Mouse (Mus musculus) stomach, postnatal 0 days (tissue): ENCODE data around the gene Rplp0. TPM values are rescaled to one million over a fixed set of nuclear protein-coding genes. Genes with fewer than 3 reads are reported as not detected.

Experiments
- ATAC-seq: fragments of 200-750 bp; cut with Nextera tagmentation; 2 replicates; pipeline ENCODE4 v1.8.0; 2017; ENCODE audit not compliant: low FRiP score, low TSS enrichment
- DNase-seq: peaks from one replicate; pipeline ENCODE4 v3.0.0-alpha.2; 2016; ENCODE audit warnings: low spot score
- H3K27ac ChIP-seq: fragments of 300-500 bp; sonication (generic); replicated peaks from 2 replicates; pipeline ENCODE4 v1.5.1; 2014; ENCODE audit warnings: mild to moderate bottlenecking, control low read depth
- H3K27me3 ChIP-seq: fragments of 300-500 bp; sonication (generic); 2 replicates; pipeline ENCODE4 v1.6.1; 2014; ENCODE audit warnings: low read length; ENCODE audit not compliant: control insufficient read depth, insufficient read depth
- H3K36me3 ChIP-seq: fragments of 300-500 bp; sonication (generic); 2 replicates; pipeline ENCODE4 v1.6.1; 2014; ENCODE audit warnings: low read length, mixed read lengths; ENCODE audit not compliant: control insufficient read depth, insufficient read depth
- H3K4me1 ChIP-seq: fragments of 300-500 bp; sonication (generic); replicated peaks from 2 replicates; pipeline ENCODE4 v1.6.1; 2014; ENCODE audit warnings: antibody characterized with exemption; ENCODE audit not compliant: control insufficient read depth, insufficient read depth
- H3K4me2 ChIP-seq: fragments of 300-500 bp; sonication (generic); replicated peaks from 2 replicates; pipeline ENCODE4 v1.6.1; 2014; ENCODE audit warnings: low read depth, mild to moderate bottlenecking, control low read depth, moderate library complexity
- H3K4me3 ChIP-seq: fragments of 300-500 bp; sonication (generic); 2 replicates; pipeline ENCODE4 v1.5.1; 2014; ENCODE audit warnings: low read depth, low read length, control low read depth
- H3K9ac ChIP-seq: fragments of 300-500 bp; sonication (generic); 2 replicates; pipeline ENCODE4 v1.6.1; 2014; ENCODE audit warnings: mild to moderate bottlenecking, low read length, control low read depth, mixed read lengths
- H3K9me3 ChIP-seq: fragments of 300-500 bp; sonication (generic); 2 replicates; pipeline ENCODE4 v1.6.1; 2016; ENCODE audit warnings: low read length; ENCODE audit not compliant: control insufficient read depth
- CTCF ChIP-seq: IDR thresholded peaks from 2 replicates; pipeline ENCODE4 v1.5.1; 2016; ENCODE audit warnings: antibody characterized with exemption, low read depth, mild to moderate bottlenecking, moderate library complexity
- EP300 ChIP-seq: optimal IDR thresholded peaks from 2 replicates; pipeline ENCODE3; 2016; ENCODE audit warnings: antibody characterized with exemption
- WGBS: fragments of 180-500 bp; shearing (Covaris S2); extraction: QIAGEN DNeasy Blood & Tissue Kit; methylation state at CpG from one replicate; pipeline ENCODE4 v1.1.7; 2014; 5-methylcytosine and 5-hydroxymethylcytosine counted together
- polyA plus RNA-seq: library from polyadenylated mRNA; unstranded; fragments of >200 nt; fragmentation: Nextera tagmentation; extraction: Ambion mirVana; gene quantifications from 2 replicates; pipeline ENCODE4 v1.2.1, GENCODE M21; 2015

Gene Rplp0
- polyA plus RNA-seq, 1 experiment from 2014 or later: 1,335 TPM

- Histone ChIP-seq H3K36me3 (no peaks in the 10 kb centered on the region), H3K4me1 (peaks cover 39% of the 10 kb centered on the region), H3K27ac (peak overlapping the region; percentile 78), H3K4me2 (no peak overlapping the region), H3K9ac (peak overlapping the region; percentile 45; the same call in 1 of the 2 replicates), H3K4me3 (no peak overlapping the region), H3K27me3 (no peaks in the 10 kb centered on the region), H3K9me3 (no peaks in the 10 kb centered on the region)
- 41% methylated on average over 7 of the region's 7 CpGs for whole genome bisulfite sequencing
- ATAC-seq: no peak
- TF ChIP-seq CTCF (no peak), EP300 (no peak)
- DNase-seq: no peak
Observed at GRCm38 (mm10) chr5:115529742-115530446, 29.4 kb upstream of the Rplp0 start.

- no peak for ATAC-seq
Observed at GRCm38 (mm10) chr5:115530447-115530809, 28.8 kb upstream of the Rplp0 start.

GRCm38 (mm10) chr5:115531671-115532270 is 27.5 kb upstream of the Rplp0 start:
- 24% methylated on average over 18 of the region's 18 CpGs for WGBS
- no peaks in the 10 kb centered on the region for H3K27me3 ChIP-seq
- H3K4me3 ChIP-seq: no peak overlapping the region
- ATAC-seq: peak; percentile 80
- no peak; the same call in 1 of the 2 replicates for TF ChIP-seq CTCF
- TF ChIP-seq EP300: no peak
- peak overlapping the region; percentile 27; the same call in 1 of the 2 replicates for H3K4me2 ChIP-seq
- peak overlapping the region; percentile 23 for H3K9ac ChIP-seq
- peak overlapping the region; percentile 81 for H3K27ac ChIP-seq
- H3K4me1 ChIP-seq: peaks cover 42% of the 10 kb centered on the region
- no peaks in the 10 kb centered on the region for H3K9me3 ChIP-seq
- peak; percentile 86 for DNase-seq
- no peaks in the 10 kb centered on the region for H3K36me3 ChIP-seq

More at GRCm38 (mm10) chr5:115530447-115530809, 28.8 kb upstream of the Rplp0 start:
- Histone ChIP-seq H3K4me2 (no peak overlapping the region), H3K36me3 (no peaks in the 10 kb centered on the region), H3K27ac (peak overlapping the region; percentile 78), H3K9ac (no peak overlapping the region), H3K9me3 (no peaks in the 10 kb centered on the region), H3K4me3 (no peak overlapping the region), H3K4me1 (peaks cover 42% of the 10 kb centered on the region), H3K27me3 (no peaks in the 10 kb centered on the region)
- DNase-seq: no peak
- TF ChIP-seq EP300 (no peak), CTCF (no peak)
- 65% methylated on average over 8 of the region's 8 CpGs for WGBS

GRCm38 (mm10) chr5:115534290-115534731 is 25.0 kb upstream of the Rplp0 start:
- Histone ChIP-seq H3K27me3 (no peaks in the 10 kb centered on the region), H3K4me1 (peaks cover 48% of the 10 kb centered on the region), H3K4me2 (0 out of 2 replicates have a peak overlapping the region, but pooled peaks have one; percentile 23), H3K27ac (peak overlapping the region; percentile 70), H3K9me3 (no peaks in the 10 kb centered on the region), H3K9ac (no peak overlapping the region), H3K4me3 (no peak overlapping the region), H3K36me3 (no peaks in the 10 kb centered on the region)
- no peak for DNase-seq
- TF ChIP-seq EP300 (no peak), CTCF (no peak)
- no peak for ATAC-seq
- WGBS: 16% methylated on average over 16 of the region's 16 CpGs

GRCm38 (mm10) chr5:115534856-115535255 is 24.4 kb upstream of the Rplp0 start:
- peak; percentile 18 for ATAC-seq
- Histone ChIP-seq H3K27ac (peak overlapping the region; percentile 70), H3K4me2 (0 out of 2 replicates have a peak overlapping the region, but pooled peaks have one; percentile 23), H3K4me3 (no peak overlapping the region), H3K27me3 (no peaks in the 10 kb centered on the region), H3K9me3 (no peaks in the 10 kb centered on the region), H3K36me3 (no peaks in the 10 kb centered on the region), H3K9ac (0 out of 2 replicates have a peak overlapping the region, but pooled peaks have one; percentile 5), H3K4me1 (peaks cover 46% of the 10 kb centered on the region)
- 26% methylated on average over 8 of the region's 8 CpGs for WGBS
- TF ChIP-seq EP300 (no peak), CTCF (no peak)
- peak; percentile 52 for DNase-seq

GRCm38 (mm10) chr5:115535635-115536034 is 23.6 kb upstream of the Rplp0 start:
- Histone ChIP-seq H3K9ac (0 out of 2 replicates have a peak overlapping the region, but pooled peaks have one; percentile 5), H3K27ac (peak overlapping the region; percentile 70), H3K9me3 (no peaks in the 10 kb centered on the region), H3K4me2 (no peak overlapping the region), H3K4me3 (no peak overlapping the region), H3K36me3 (no peaks in the 10 kb centered on the region), H3K27me3 (no peaks in the 10 kb centered on the region), H3K4me1 (peaks cover 39% of the 10 kb centered on the region)
- ATAC-seq: no peak
- DNase-seq: no peak
- 39% methylated on average over 7 of the region's 7 CpGs for WGBS
- TF ChIP-seq CTCF (no peak), EP300 (no peak)
